Mouse (Mus musculus): ENCODE data around the gene Tab1.

DNA sequence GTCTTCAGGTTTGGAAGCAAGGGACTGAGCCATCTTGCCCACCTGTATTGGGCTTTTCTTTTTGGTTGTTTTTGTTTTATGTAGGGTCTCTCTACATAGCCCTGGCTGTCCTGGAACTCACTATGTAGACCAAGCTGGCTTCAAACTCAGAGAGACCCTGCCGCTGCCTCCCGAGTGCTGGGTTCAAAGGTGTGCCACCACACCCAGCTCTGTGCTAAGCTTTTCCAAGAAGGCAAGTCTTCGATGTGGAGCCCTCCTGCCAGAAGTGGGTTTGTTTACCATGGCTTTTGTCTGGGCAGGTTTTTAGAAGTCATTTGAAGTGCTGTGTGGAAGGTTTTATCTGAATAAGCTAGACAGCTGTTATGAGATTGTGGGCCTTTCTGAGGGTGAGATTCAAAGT lies 8.0 kb downstream of the Tab1 start:
- TF ChIP-seq POLR2A (IDR thresholded peaks at IDR 0.05; ENCODE audit: borderline replicate concordance, extremely low read depth, insufficient read depth, insufficient read length, poor library complexity, severe bottlenecking) (no peak), CTCF (IDR thresholded peaks at IDR 0.05; ENCODE audit: borderline replicate concordance, extremely low read depth, insufficient read depth, insufficient read length) (no peak)

All from brain, embryonic 14.5 days (tissue).